Mouse (Mus musculus): Measurements from ENCODE around the gene Atp6v0c. TPM values are rescaled to one million over a fixed set of nuclear protein-coding genes. Genes with fewer than 3 reads are reported as not detected.

The Atp6v0c gene
- polyA plus RNA-seq, 1 experiment = 2,309 TPM

DNA sequence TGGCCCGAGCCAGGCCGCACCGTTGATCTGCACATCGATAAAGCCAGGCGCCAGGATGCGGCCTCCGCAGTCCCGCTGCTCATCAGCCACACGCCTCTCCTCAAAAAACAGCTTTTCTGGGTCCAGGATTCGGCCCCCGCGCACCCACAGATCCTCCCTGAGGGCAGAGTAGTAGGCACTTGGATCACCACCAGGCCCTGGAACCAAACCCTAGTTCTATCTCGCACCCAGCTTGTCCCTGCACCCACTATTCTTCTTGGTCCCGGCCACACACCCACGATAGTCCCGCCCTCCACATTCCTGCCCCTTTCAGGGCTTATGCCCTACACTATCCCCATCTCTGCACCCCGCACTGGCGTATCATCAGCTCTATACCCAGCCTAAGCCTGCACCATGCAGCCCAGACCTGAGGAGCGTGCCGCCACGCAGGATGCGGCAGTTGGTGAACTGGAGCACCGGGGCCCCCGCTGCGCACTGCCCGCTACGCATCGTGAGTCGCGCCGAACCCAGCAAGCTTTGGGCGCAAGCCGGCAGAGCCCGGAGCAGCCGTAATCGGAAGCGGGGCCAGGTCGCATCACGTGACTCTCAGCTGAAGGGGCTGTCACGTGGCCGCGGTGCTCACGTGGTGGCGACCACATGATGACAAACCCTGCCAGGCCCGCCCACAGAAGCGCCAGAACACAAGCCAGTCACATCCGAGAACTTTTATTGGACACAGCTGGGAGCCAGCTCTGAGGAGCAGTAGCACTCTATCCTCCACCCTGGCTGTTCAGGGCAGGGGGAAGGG, 6.1 kb downstream of the Atp6v0c start, which contains the start of gene Amdhd2:
Gene Amdhd2 (minus strand): TSS at position 591 of the 787 bp plus-strand sequence.
- peak; percentile 93 to 94 for DNase-seq
- Histone ChIP-seq H3K27me3 (ENCODE audit: control insufficient read depth, insufficient read depth, low read length) (no peaks in the 10 kb centered on the region), H3K4me1 (ENCODE audit: control insufficient read depth, insufficient read depth, low read length) (peaks cover 10% of the 10 kb centered on the region), H3K27ac (ENCODE audit: insufficient read depth, low read length) (peak within 1 kb of the TSS; percentile 32), H3K4me3 (replicated peaks; ENCODE audit: insufficient read depth, low read depth, low read length) (peak within 1 kb of the TSS; percentile 58)
- under 1% methylated on average over 47 of the region's 47 CpGs for WGBS
- TF ChIP-seq POLR2A (IDR thresholded peaks at IDR 0.05; ENCODE audit: borderline replicate concordance, insufficient read depth, low read length) = peak; percentile 55; the same call in 1 of the 2 replicates
- no peak for TF ChIP-seq CTCF (IDR thresholded peaks at IDR 0.05; ENCODE audit: borderline replicate concordance, insufficient read depth, low read depth, low read length)

DNA sequence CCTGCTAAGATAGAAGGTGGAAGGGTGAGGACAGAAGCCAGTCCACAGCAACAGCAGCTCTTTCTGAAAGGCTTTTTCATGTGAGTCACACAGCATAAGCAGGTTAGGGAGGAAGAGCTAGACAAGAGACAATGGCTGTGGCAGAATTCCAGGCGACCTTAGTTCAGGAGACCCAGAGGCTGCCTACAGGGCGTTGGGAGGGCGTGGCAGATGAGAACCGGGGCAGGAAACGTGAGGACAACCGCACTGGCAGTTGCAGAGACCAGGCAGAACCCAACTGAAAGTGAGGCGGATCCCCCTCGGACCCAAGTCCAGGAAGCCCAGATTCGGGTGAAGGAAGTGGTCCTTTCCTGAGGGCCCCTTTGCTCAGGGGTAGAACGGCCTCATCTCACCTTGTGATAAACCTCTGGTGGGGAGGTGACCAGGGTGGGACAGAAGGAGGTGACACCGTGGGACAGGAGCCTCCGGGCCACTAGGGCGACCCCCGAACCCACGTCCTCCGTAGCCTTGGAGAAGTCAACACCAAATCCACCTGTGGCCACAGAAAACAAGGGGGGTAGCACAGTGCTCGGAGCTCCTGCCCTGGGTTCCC, 6.8 kb downstream of the Atp6v0c start:
- DNase-seq = peak; percentile 34 to 39
- Histone ChIP-seq H3K27ac (ENCODE audit: insufficient read depth, low read length) (peak overlapping the region; percentile 32), H3K4me1 (ENCODE audit: control insufficient read depth, insufficient read depth, low read length) (peaks cover 6% of the 10 kb centered on the region), H3K27me3 (ENCODE audit: control insufficient read depth, insufficient read depth, low read length) (no peaks in the 10 kb centered on the region), H3K4me3 (replicated peaks; ENCODE audit: insufficient read depth, low read depth, low read length) (peak overlapping the region; percentile 58)
- TF ChIP-seq POLR2A (IDR thresholded peaks at IDR 0.05; ENCODE audit: borderline replicate concordance, insufficient read depth, low read length) = no peak
- no peak for TF ChIP-seq CTCF (IDR thresholded peaks at IDR 0.05; ENCODE audit: borderline replicate concordance, insufficient read depth, low read depth, low read length)
- WGBS = 24% methylated on average over 17 of the region's 17 CpGs

DNA sequence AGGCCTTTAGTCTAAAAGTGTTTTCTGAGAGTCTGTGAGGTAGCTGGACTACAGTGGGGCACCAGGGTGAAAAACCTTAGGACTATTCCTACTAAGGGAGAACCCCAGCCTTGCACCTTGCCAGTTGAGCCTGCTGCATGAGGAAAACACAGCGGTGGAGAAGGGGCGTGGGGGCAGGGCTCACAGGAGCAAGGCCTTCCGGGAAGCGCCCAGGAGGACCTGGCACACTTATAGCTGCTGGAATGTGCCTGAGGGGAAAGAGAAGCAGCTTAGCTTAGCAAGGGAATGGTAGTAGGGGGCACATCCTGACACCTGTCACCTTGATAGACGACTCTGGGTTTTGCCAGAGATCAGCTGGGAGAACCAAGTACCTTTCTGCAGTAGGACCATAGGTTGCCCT, 8.0 kb downstream of the Atp6v0c start:
- no peaks in the 10 kb centered on the region for H3K27me3 ChIP-seq (ENCODE audit: control insufficient read depth, insufficient read depth, low read length)
- no peak for DNase-seq
- no peak overlapping the region for H3K4me3 ChIP-seq (replicated peaks; ENCODE audit: insufficient read depth, low read depth, low read length)
- TF ChIP-seq POLR2A (IDR thresholded peaks at IDR 0.05; ENCODE audit: borderline replicate concordance, insufficient read depth, low read length) (no peak), CTCF (IDR thresholded peaks at IDR 0.05; ENCODE audit: borderline replicate concordance, insufficient read depth, low read depth, low read length) (no peak)
- WGBS = 82% methylated on average over 5 of the region's 5 CpGs
- peaks cover 5% of the 10 kb centered on the region for H3K4me1 ChIP-seq (ENCODE audit: control insufficient read depth, insufficient read depth, low read length)
- no peak overlapping the region for H3K27ac ChIP-seq (ENCODE audit: insufficient read depth, low read length)

DNA sequence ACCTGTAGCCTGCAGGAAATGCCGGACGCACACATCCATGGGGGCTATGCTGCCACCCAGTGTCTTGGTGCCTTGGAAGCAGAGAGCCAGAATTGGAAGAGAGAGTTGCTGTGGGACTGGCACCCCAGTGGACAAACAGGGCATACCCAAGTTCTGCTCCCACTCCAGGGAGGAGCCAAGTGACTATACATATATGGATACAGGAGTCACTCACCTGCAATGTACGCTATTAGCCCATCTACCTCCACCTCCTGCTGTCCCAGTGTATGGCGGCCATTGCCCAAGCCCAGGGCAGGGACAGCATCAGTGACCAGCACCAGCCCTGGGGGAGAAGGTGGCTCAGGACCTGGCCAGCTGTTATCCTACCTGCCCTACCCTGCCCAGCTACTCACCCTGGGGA, 12.0 kb downstream of the Atp6v0c start:
- Histone ChIP-seq H3K4me1 (ENCODE audit: control insufficient read depth, insufficient read depth, low read length) (peaks cover 2% of the 10 kb centered on the region), H3K4me3 (replicated peaks; ENCODE audit: insufficient read depth, low read depth, low read length) (no peak overlapping the region), H3K27me3 (ENCODE audit: control insufficient read depth, insufficient read depth, low read length) (no peaks in the 10 kb centered on the region), H3K27ac (ENCODE audit: insufficient read depth, low read length) (no peak overlapping the region)
- 93% methylated on average over 4 of the region's 4 CpGs for WGBS
- TF ChIP-seq CTCF (IDR thresholded peaks at IDR 0.05; ENCODE audit: borderline replicate concordance, insufficient read depth, low read depth, low read length) = no peak
- TF ChIP-seq POLR2A (IDR thresholded peaks at IDR 0.05; ENCODE audit: borderline replicate concordance, insufficient read depth, low read length) = no peak
- no peak for DNase-seq

DNA sequence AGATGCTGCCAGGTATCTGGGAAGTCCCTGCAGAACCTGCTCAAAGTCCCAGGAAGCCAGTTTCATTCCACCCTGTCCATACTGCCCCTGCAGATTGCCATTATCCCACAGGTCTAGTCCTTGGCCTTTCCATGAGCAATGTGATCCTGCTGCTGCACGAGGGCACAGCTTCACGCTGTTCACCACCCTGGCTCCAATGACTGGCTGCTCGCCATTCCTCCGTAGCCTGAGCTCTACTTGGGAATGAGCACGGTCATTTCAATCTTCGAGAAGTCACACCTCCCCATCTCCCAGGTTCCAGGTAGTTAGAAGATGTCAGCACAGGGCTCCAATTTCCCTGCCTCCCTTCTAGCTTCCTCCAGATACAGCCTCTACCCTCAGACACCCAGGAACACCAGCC, 12.4 kb downstream of the Atp6v0c start:
- H3K4me1 ChIP-seq (ENCODE audit: control insufficient read depth, insufficient read depth, low read length) = peaks cover 2% of the 10 kb centered on the region
- no peaks in the 10 kb centered on the region for H3K27me3 ChIP-seq (ENCODE audit: control insufficient read depth, insufficient read depth, low read length)
- no peak for DNase-seq
- no peak for TF ChIP-seq CTCF (IDR thresholded peaks at IDR 0.05; ENCODE audit: borderline replicate concordance, insufficient read depth, low read depth, low read length)
- TF ChIP-seq POLR2A (IDR thresholded peaks at IDR 0.05; ENCODE audit: borderline replicate concordance, insufficient read depth, low read length) = no peak
- 78% methylated on average over 6 of the region's 6 CpGs for WGBS
- no peak overlapping the region for H3K4me3 ChIP-seq (replicated peaks; ENCODE audit: insufficient read depth, low read depth, low read length)
- no peak overlapping the region for H3K27ac ChIP-seq (ENCODE audit: insufficient read depth, low read length)

DNA sequence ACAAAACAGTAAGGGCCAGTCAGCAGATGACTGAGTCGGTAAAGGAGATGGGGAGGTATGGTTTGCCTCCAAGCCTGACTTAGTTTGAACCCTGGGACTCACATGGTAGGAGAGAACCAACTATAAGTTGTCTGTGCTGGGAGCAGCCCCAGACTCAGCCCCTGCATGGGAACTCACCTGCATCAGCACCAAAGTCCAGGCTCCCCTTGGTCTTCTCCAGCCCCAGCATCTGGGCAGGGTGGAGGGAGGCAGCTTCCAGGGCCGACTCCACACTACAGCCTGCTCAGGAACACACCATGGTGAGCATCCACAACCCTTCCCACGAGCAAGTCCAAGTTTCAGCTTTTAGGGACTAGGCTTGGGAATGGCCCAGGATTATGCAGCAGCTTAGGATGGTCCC, 13.1 kb downstream of the Atp6v0c start:
- H3K4me1 ChIP-seq (ENCODE audit: control insufficient read depth, insufficient read depth, low read length) = peaks cover 4% of the 10 kb centered on the region; the same call in 1 of the 2 replicates
- H3K4me3 ChIP-seq (replicated peaks; ENCODE audit: insufficient read depth, low read depth, low read length) = no peak overlapping the region
- no peak for TF ChIP-seq CTCF (IDR thresholded peaks at IDR 0.05; ENCODE audit: borderline replicate concordance, insufficient read depth, low read depth, low read length)
- no peak for TF ChIP-seq POLR2A (IDR thresholded peaks at IDR 0.05; ENCODE audit: borderline replicate concordance, insufficient read depth, low read length)
- no peaks in the 10 kb centered on the region for H3K27me3 ChIP-seq (ENCODE audit: control insufficient read depth, insufficient read depth, low read length)
- 81% methylated on average over 3 of the region's 3 CpGs for WGBS
- no peak for DNase-seq
- no peak overlapping the region for H3K27ac ChIP-seq (ENCODE audit: insufficient read depth, low read length)

DNA sequence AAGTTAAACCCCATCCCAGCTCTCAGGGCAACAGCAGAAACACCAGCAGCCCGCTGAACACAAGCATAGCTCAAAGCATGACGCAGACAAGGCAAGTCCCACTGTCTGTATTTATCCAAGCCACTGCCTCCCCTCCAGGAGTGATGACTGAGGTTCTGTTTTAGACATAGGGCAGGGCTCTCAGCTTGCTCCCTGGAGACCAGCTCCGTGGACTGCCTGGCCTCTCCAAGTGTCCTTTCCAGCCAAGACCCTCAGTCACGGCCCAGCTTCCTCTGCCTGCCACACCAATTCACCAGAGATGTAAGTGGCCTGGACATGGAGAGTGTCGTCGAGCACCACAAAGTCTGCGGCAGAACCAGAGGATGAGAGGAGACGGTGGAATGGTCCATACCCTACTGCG, 13.8 kb downstream of the Atp6v0c start:
- no peak overlapping the region for H3K27ac ChIP-seq (ENCODE audit: insufficient read depth, low read length)
- no peak for DNase-seq
- H3K4me1 ChIP-seq (ENCODE audit: control insufficient read depth, insufficient read depth, low read length) = peaks cover 4% of the 10 kb centered on the region; the same call in 1 of the 2 replicates
- H3K27me3 ChIP-seq (ENCODE audit: control insufficient read depth, insufficient read depth, low read length) = no peaks in the 10 kb centered on the region
- 88% methylated on average over 9 of the region's 9 CpGs for WGBS
- H3K4me3 ChIP-seq (replicated peaks; ENCODE audit: insufficient read depth, low read depth, low read length) = no peak overlapping the region
- TF ChIP-seq POLR2A (IDR thresholded peaks at IDR 0.05; ENCODE audit: borderline replicate concordance, insufficient read depth, low read length) (no peak), CTCF (IDR thresholded peaks at IDR 0.05; ENCODE audit: borderline replicate concordance, insufficient read depth, low read depth, low read length) (no peak)

DNA sequence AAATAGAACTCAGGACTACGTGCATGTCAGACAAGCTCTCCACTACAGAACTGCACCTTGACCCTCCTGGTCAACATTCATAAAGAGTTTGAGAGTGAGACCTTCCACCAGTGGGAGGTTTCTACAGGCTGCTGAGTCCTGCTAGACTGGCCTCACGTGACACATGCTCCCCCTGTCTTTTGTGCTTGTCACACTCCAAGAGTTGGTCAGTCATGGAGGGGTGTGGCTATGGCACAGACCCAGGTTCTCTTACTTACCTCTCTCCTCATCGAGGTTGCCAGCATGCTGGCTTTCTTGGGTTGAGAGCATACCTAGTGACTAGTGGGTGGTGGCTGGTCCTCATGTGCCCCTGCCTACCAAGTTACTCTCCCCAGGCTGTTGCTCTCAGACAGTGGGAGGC, 15.0 kb downstream of the Atp6v0c start:
- no peak overlapping the region for H3K27ac ChIP-seq (ENCODE audit: insufficient read depth, low read length)
- H3K27me3 ChIP-seq (ENCODE audit: control insufficient read depth, insufficient read depth, low read length) = no peaks in the 10 kb centered on the region
- peaks cover 4% of the 10 kb centered on the region; the same call in 1 of the 2 replicates for H3K4me1 ChIP-seq (ENCODE audit: control insufficient read depth, insufficient read depth, low read length)
- no peak for TF ChIP-seq CTCF (IDR thresholded peaks at IDR 0.05; ENCODE audit: borderline replicate concordance, insufficient read depth, low read depth, low read length)
- TF ChIP-seq POLR2A (IDR thresholded peaks at IDR 0.05; ENCODE audit: borderline replicate concordance, insufficient read depth, low read length) = no peak
- no peak for DNase-seq
- no peak overlapping the region for H3K4me3 ChIP-seq (replicated peaks; ENCODE audit: insufficient read depth, low read depth, low read length)
- 60% methylated on average over 3 of the region's 3 CpGs for WGBS

Measured in cerebellum, adult 2 months (tissue).